Mouse (Mus musculus) layer of hippocampus, adult 2 months (tissue): ENCODE measurements at regions not wholly inside any gene's neighbourhood (a gene's known extent, or its start where the extent isn't known, plus 50 kb on each side); places are given as distances from the start of the nearest gene placed in this dataset.
"Not testable (repeated sequence)": the region's sequence is repeated elsewhere in the genome, so short reads cannot be mapped to it uniquely, and the experiment has no call there.

ENCODE experiments used
- DNase-seq, 2 experiments: peaks; one replicate each; pipeline ENCODE4 v3.0.0; 2022; ENCODE audit warnings: low spot score in 2 of 2
- H3K27ac ChIP-seq: fragments of 200-600 bp; 2 replicates; pipeline ENCODE4 v1.8.1; 2022
- H3K4me3 ChIP-seq: fragments of 200-600 bp; 2 replicates; pipeline ENCODE4 v1.8.1; 2022; ENCODE audit warnings: mild to moderate bottlenecking
- CTCF ChIP-seq: fragments of 200-600 bp; conservative IDR thresholded peaks from 2 replicates; pipeline ENCODE4 v1.8.1; 2022; ENCODE audit warnings: antibody characterized with exemption, mild to moderate bottlenecking, moderate library complexity

GRCm38 (mm10) chr5:134046086-134046485 lies 53.4 kb upstream of the Castor2 start:
- no peak for TF ChIP-seq CTCF
- Histone ChIP-seq H3K4me3 (no peak overlapping the region), H3K27ac (no peak overlapping the region)
- DNase-seq: no peak

- H3K4me3 ChIP-seq, H3K27ac ChIP-seq, DNase-seq: not testable (repeated sequence)
These were observed 56.6 kb upstream of the Castor2 start for GRCm38 (mm10) chr5:134042938-134043337.

GRCm38 (mm10) chr5:134027316-134027966 lies 72.1 kb upstream of the Castor2 start:
- no peak for TF ChIP-seq CTCF
- peak; percentile 16 to 17 for DNase-seq
- H3K4me3 ChIP-seq: no peak overlapping the region
- H3K27ac ChIP-seq: no peak overlapping the region

GRCm38 (mm10) chr5:134019651-134020432 lies 79.7 kb upstream of the Castor2 start:
- no peak for TF ChIP-seq CTCF
- Histone ChIP-seq H3K27ac (no peak overlapping the region), H3K4me3 (no peak overlapping the region)
- DNase-seq: no peak

GRCm38 (mm10) chr5:134014257-134015163 lies 85.0 kb upstream of the Castor2 start:
- H3K4me3 ChIP-seq: no peak overlapping the region
- TF ChIP-seq CTCF: no peak
- no peak overlapping the region for H3K27ac ChIP-seq
- DNase-seq: peak; percentile 21 to 32

- Histone ChIP-seq H3K4me3 (no peak overlapping the region), H3K27ac (no peak overlapping the region)
- DNase-seq: no peak
- peak; percentile 42 for TF ChIP-seq CTCF
These were observed 86.3 kb upstream of the Castor2 start for GRCm38 (mm10) chr5:134013206-134013605.

DNA sequence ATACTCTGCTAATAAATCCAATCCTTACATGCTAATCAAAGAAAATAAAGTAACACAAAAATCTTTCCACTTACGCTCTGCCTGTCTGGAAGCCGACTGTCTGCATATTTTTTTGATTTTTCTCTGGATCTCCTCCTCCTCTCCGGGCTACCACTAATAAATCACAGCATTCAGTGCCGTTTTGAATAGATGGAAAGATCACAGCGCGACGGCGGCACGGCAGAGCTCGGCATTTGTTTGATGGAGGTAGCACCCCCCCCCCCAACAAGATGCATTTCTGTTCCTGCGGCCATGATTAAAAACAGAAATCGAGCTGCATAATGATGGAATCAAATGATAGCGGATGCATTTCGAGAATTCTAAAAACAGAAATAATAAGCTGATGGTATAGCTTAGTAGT lies 89.7 kb upstream of the Castor2 start:
- H3K27ac ChIP-seq: no peak overlapping the region
- DNase-seq: no peak
- no peak for TF ChIP-seq CTCF
- no peak overlapping the region for H3K4me3 ChIP-seq

GRCm38 (mm10) chr5:134007127-134007771 lies 92.3 kb upstream of the Castor2 start:
- no peak for TF ChIP-seq CTCF
- DNase-seq: no peak
- Histone ChIP-seq H3K27ac (peak overlapping the region; percentile 28; the same call in 1 of the 2 replicates), H3K4me3 (no peak overlapping the region)

GRCm38 (mm10) chr5:134006470-134007126 lies 92.9 kb upstream of the Castor2 start:
- peak; percentile 94 for TF ChIP-seq CTCF
- peak; percentile 77 to 90 for DNase-seq
- peak overlapping the region; percentile 89 for H3K27ac ChIP-seq
- H3K4me3 ChIP-seq: peak overlapping the region; percentile 30; the same call in 1 of the 2 replicates

DNA sequence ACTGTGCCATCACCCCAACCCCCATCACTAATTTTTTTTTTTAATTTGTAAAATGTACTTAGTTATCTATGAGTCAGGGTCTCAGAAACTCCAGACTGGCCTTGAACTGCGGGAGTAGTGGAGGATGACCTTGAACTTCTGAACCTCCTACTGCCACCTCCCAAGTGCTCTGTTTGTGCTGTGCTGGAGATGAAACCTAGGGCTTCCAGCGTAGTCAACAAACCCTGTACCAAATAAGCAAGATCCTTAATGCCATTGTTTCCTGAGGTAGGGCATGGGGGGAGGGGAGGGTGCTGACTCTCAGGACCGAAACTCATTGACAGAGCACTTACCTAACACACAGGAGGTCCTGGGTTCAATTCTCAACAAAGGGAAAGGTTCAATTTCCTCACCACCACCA lies 93.5 kb upstream of the Castor2 start:
- Histone ChIP-seq H3K27ac (peak overlapping the region; percentile 89), H3K4me3 (no peak overlapping the region)
- DNase-seq: no peak
- TF ChIP-seq CTCF: no peak

DNA sequence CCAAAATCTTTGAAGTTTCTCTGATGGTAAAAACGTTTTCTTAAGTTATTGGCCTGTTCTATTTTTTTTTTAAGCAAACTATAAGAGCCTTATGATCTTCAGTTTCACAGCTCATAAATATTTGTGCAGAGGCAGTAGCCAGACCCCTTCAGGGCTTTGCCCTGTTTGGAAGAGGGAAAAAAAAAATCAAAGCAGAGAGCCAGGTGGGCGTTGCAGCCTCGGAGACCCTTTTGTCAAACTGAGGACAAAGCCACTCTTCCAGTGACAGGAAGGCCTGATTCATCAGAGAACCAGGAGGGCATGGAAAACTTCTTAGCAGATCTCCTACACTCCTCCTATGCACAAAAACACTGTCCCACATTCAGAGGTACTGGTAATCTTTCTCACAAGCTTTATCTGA lies 99.4 kb upstream of the Castor2 start:
- DNase-seq: no peak
- Histone ChIP-seq H3K4me3 (no peak overlapping the region), H3K27ac (no peak overlapping the region)
- TF ChIP-seq CTCF: no peak

DNA sequence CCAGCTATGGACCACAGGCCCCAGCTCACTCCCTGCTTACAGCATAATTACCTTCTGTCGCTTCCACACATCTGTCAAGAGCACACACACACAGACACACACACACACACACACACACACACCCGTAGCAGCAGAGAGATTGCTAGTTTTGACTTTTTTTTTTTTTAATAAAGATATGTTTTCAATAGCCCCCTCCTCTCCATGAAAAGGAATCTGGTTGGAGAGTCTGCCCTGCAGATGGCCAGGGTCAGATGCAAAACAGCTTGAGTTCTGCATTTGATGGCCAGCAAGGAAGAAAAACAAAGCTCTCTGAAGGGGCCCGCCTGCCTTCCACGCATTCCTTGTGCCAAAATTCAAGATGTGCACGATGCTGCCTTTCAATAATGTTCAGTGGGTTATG lies 99.8 kb upstream of the Castor2 start:
- Histone ChIP-seq H3K27ac (no peak overlapping the region), H3K4me3 (no peak overlapping the region)
- TF ChIP-seq CTCF: no peak
- no peak for DNase-seq
